Mouse (Mus musculus): ENCODE results near the gene Mre11a.

GRCm38 (mm10) chr9:14805714-14806113, 21.3 kb downstream of the Mre11a start:
- TF ChIP-seq CTCF (IDR thresholded peaks at IDR 0.05) (no peak), EP300 (IDR thresholded peaks at IDR 0.05) (no peak)

All from lung, postnatal 0 days (tissue).